Mouse (Mus musculus) testis, adult 2 months (tissue): ENCODE measurements at regions not wholly inside any gene's neighbourhood (a gene's known extent, or its start where the extent isn't known, plus 50 kb on each side); places are given as distances from the start of the nearest gene placed in this dataset.
A peak's percentile ranks its signal among the peaks of the same experiment; 100 is the strongest.

Experiments
- CTCF ChIP-seq: fragments of 200-500 bp; IDR thresholded peaks from 2 replicates; pipeline ENCODE4 v1.5.1; 2012; ENCODE audit warnings: low read depth, mild to moderate bottlenecking, inconsistent platforms, low read length, moderate library complexity; ENCODE audit not compliant: control insufficient read depth, insufficient read depth, insufficient replicate concordance
- POLR2A ChIP-seq: fragments of 200-500 bp; IDR thresholded peaks from 2 replicates; pipeline ENCODE4 v1.6.1; 2012; ENCODE audit warnings: low read depth, mild to moderate bottlenecking, inconsistent platforms, low read length, moderate library complexity; ENCODE audit not compliant: control insufficient read depth

DNA sequence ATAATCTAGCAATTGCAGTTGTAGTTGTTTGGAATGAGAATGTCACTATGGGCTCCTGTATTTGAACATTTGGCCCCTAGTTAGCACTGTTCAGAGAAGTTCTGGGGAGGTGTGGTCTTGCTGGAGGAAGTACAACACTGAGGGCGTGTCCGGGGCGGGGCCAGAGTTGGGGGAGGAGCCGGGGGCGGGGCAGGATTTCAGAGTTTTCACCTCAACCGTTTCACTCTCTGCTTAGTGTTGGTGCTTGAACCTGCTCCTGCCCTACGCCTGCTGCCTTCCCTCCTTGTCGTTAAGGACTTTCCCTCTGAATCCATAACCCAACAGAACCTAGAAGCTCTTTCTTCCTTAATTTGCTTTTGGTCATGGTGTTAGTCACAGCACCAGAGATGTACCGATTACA lies 121.5 kb downstream of the Gm10131 start:
- TF ChIP-seq CTCF (no peak), POLR2A (peak; percentile 55; the same call in 1 of the 2 replicates)
